Mouse (Mus musculus): ENCODE results near the gene Olfr371.

Olfr371 gene

GRCm38 (mm10) chr8:85225688-85226087 is at the start of gene Olfr371:
TSS of gene Olfr371 (plus strand) at chr8:85225988.
- no peak for DNase-seq

DNA sequence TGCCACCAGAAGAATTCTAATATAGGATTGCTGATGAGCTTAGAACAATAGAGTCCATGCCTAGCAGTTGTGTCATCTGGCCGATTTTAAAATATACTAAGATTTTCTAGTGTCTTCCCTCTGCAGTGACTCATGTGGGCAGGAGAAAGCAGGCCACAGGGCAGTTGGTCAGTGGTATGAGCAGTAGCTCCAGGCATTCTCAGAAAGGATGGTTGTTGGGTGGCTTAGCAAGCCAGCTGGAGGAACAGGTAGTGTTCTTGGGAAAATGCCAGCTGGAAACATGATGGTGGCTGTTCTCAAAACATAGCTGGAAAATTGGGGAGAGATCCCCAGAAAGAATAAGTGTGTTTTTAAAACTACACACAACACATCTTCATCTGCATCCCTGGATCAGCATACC is 33.4 kb upstream of the Olfr371 start:
- no peak for DNase-seq

- DNase-seq: no peak
Observed at GRCm38 (mm10) chr8:85220220-85220619, 5.6 kb upstream of the Olfr371 start.

DNA sequence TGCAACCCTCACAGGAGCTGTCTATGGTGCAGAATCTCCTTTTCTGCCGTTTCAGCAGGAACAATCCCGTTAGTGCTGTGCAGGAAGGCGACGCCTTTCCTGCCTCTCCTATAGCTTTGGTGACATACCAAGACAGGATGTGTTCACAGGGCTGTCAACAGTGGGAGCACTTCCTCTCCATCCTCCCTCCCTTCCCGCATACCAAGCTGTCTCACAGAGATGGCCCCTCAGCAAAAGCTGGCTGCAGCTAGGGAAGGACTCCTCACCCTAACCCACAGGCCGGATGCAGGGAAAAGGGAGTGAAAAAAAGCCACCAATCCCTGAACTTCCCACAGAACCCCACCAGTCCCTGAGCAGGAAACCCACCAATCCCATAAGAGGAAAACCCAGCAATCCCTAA is 4.8 kb upstream of the Olfr371 start:
- DNase-seq: no peak

GRCm38 (mm10) chr8:85227297-85227696 is 1.5 kb downstream of the Olfr371 start:
- no peak for DNase-seq

Data from kidney, adult 18-20 months (tissue).